Mouse (Mus musculus) heart, postnatal 25 days (tissue): ENCODE measurements around the gene Fgd1. TPM values are rescaled to one million over a fixed set of nuclear protein-coding genes. Genes with fewer than 3 reads are reported as not detected.

Experiments
- DNase-seq: peaks from one replicate; pipeline ENCODE4 v3.0.0; 2022; ENCODE audit warnings: low spot score
- intact Hi-C: fragments of 180-260 bp; cut with DNase I; formaldehyde crosslinking; loops from one replicate; pipeline ENCODE4 v1.15.1; 2025
- total RNA-seq, 2 experiments: library from RNA; stranded (reverse); gene quantifications; 2 replicates each; pipeline ENCODE4 v1.2.3; 2021

The Fgd1 gene
- total RNA-seq, 2 experiments from 2014 or later = 9.2 to 10.9 TPM

DNA sequence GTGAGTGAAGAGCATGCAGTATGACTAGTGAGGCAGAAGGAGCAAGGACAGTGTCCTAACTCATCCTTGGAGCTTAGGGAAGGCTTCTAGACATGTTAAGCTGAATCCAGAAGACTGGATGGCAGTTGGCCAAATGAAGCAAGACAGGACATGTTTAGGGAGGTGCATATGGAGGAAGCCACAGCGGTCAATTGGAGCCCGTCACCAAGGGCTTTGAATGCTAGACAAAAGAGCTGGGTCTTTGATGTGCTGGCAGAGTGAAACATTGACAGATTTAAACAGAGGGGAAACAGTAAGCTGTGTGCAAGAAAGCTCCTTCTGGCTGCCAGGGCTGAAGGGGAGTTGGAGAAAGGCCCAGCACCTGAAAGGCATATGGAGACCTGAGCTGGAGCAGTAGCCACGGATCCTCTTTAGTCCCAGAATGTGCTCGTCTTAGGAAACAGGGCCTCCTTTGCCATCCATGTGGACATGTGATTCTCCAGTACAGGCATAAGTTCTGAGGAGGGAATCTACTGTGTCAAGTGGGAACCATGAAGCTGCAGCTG lies 31.1 kb downstream of the Fgd1 start:
- intact Hi-C loops = no loop called here
- no peak for DNase-seq

DNA sequence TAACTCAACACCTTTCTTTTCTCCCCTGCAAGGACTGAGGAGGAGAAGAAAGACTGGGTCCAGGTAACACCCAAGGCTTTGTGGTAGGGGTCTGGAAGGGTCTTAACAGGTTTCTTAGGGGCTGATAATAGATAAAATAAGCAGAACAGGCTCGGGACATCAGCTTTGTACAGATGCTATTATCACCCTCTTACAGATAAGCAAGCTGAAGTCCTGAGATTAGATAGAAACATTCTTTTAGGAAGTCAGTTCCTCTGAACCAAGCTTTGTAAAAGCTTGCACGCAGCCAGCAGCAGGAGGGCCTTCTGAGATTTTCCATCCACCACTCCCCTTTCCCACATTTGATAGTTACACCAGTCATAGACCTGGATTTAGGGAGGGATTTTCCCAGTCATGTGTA lies 39.6 kb downstream of the Fgd1 start:
- DNase-seq = no peak
- intact Hi-C loops = no loop called here

DNA sequence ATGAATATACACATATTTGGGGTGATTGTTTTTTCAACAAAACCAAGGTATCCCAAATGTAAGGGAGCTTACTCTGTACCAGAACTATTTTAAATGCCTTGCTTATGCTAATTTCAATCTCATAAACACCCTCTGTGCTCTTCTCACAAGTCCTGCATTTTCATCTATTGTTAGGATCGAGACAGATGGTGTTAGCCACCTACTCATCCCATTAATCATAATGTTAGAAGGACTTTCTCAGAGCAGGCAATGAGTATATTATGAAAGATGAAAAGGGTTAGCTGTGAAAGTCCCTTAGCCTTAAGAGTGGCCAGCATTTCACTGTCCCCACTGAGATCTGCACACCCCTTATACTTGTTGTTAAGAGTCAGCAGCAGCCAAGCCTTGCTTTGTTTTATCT lies 41.5 kb downstream of the Fgd1 start:
- DNase-seq = no peak
- intact Hi-C loops = no loop called here

DNA sequence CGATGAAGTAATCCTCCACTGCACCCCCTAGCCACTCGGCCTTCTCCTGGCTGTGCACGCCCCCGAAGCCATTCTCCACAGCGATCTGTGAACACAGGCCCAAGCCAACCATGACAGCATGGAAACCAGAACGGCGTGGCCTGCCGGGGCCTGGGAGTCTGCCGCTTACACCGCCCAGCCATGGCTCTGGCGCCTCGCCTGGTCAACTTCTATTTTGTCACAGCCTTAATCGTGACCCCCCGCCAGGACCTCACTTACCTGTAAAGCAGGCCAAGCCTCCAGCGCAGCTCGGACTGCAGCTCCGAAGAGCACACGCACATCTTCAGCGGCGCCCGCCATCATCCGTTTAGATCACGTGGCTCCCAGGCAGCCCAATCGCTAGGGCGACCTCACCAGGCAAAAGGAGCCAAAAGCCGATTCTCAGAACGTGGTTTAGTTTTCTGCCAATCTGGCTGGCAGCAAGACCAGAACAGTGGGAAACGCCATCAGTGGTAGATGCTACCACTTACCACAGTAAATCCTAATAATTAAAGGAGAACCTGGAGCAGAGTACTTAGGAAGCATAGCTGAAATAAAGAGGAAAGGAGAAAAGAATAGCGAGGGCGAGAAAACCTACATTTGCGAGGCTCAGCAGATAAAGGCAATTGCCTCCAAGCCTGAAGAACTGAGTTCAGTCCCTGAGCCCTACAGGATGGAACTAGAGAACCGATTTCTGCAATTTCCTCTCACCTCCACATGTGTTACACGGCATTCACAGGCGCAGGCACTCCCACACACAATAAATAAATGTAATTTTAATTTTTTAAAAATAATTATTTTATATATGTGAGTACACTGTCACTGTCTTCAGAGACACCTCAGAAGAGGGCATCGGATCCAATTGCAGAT lies 50.5 kb downstream of the Fgd1 start, which contains the start of gene Tsr2:
Gene Tsr2 (minus strand): TSS at position 373 of the 888 bp plus-strand sequence.
- intact Hi-C loops = loop anchor here (10.0 kb wide), 1 partner anchor 82 kb away; the partner anchor contains the start of gene Gnl3l
- peak; percentile 43 for DNase-seq

DNA sequence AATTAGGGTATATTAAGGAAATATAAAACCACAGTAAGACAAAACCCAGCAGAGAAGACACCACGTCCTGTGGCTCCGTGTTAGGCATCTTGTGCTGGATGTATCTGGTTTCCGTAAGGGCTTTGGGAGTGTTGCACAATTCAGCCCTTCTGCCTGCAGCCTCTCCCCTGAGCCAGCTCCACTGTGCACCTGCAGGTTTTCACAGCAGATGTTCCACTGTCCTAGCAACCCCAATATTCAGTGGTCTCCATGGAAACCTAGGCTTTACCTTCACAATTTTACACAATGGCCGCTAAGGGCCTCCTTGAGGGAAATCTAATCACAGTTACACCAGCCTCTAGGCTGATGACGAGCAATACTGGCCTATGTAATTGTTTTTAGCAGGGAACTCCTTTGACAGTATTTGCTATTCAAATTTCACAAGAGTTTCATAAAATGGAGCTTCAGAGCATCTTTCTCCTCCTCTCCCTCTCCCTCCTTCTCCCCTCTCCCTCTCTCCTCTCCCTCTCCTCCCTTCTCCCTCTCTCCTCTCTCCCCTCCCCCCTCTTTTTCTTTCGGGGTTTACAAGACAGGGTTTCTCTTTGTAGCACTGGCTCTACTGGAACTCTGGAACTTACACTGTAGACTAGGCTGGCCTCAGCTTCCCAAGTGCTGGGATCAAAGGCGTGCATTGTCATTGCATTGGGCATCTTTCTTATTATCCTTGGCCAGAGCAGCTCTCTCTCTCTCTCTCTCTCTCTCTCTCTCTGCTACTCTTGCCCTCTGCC lies 61.5 kb downstream of the Fgd1 start:
- intact Hi-C loops = no loop called here
- no peak for DNase-seq

DNA sequence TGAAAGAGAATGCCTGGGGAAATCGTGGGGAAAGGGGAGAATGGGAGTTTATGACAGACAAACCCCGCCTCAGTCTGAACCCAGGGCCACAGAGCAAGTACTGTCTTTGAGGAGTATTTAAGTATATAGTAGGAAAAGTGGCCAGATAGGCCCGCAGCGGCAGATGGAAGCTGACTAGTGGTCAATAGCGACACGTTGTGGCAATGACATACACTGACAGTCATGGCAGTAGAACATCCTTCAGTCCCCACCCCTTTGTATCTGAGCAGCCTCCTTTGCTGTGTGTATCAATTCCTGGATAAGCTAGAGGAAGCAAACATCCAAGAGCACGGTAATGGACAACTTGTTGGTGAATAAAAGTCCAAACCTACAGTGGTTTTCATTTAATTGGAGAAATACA lies 70.8 kb downstream of the Fgd1 start:
- intact Hi-C loops = loop anchor here (2.0 to 10.0 kb wide), 5 partner anchors 109 to 606 kb away; no protein-coding TSS in a partner anchor
- no peak for DNase-seq

DNA sequence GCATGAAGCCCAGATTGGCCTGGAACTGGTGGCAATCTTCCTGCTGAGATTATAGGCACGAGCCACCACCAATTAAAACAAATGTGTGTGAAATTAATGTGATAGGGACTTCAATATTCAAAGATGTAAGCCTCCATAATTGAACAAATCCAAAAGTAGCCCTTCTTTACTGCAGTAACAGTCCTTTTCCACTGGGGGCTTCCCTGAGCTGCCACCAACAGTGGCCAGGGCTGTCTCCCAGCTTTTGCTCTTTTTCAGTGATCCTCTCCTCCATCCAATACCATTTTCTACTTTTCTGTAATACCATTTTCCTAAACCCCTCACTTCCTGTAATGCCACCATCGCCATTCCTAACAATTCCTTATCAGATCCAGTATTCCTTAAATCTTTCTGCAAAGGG lies 71.5 kb downstream of the Fgd1 start:
- no peak for DNase-seq

DNA sequence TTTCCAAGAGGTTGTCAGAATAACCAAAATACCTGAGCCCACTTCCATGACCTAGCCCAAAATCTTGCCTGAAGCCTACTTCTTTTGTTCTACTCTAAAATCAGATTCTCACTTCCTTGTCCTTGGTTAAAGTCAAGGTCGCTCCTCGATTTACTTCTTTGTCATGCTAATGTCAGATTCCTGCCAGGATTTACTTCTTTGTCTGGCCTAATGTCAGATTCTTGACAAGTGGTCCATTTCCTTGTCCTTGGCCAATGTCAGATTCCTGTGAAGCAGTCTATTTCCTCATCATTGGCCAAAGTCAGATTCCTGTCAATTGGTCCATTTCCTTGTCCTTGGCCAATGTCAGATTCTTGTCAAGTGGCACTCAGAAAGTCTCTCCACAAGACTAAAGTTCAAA lies 78.0 kb downstream of the Fgd1 start:
- DNase-seq = no peak
- intact Hi-C loops = no loop called here

More for the DNA sequence above, 71.5 kb downstream of the Fgd1 start:
- intact Hi-C loops = loop anchor here (2.0 to 10.0 kb wide), 5 partner anchors 110 to 607 kb away; no protein-coding TSS in a partner anchor

DNA sequence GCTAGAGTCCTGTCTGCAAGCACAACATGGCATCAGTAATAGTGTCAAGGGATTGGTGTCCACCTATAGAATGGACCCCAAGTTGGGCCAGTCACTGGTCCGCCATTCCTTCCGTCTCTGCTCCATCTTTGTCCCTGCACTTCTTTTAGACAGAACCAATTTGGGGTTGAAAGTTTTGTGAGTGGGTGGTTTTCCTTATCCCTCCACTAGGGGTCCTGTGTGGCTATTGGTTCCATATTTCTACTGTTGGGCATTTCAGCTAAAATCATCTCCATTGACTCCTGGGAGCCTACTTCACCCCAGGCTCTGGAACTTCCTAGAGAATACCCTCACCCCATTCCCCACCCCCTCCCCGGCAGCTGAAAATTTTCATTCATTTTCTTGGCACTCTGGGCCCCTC lies 84.5 kb downstream of the Fgd1 start:
- intact Hi-C loops = loop anchor here (10.0 kb wide), 1 partner anchor 214 kb away; the partner anchor contains the start of gene Fam120c
- no peak for DNase-seq

DNA sequence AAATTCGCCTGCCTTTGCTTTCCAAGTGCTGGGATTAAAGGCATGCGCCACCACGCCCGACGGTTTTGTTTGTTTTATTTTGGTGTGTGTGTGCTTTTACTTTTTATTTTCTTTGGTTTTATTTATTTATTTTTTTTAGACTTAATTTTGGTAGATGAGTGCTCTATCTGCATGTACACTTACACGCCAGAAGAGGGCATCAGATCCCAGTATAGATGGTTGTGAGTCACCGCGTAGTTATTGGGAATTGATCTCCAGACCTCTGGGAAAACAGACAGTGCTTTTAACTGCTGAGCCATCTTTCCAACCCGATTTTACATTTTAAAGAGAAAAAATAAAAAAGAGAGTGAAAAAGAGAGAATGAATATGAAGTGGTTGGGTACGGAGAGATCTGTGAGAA lies 86.8 kb downstream of the Fgd1 start:
- intact Hi-C loops = loop anchor here (10.0 kb wide), 1 partner anchor 212 kb away; the partner anchor contains the start of gene Fam120c

More for the DNA sequence above, 86.8 kb downstream of the Fgd1 start:
- no peak for DNase-seq

Other genes with a start within 250 kb of the Fgd1 start
- 10 to 100 TPM; 30.5 to 32.3 TPM for gene Maged2, start 231.8 kb upstream of the Fgd1 start, total RNA-seq
- gene Gnl3l, start 28.8 kb upstream of the Fgd1 start, total RNA-seq = 10 to 100 TPM; 34.9 to 40.3 TPM
- 10 to 100 TPM; 10.1 to 10.6 TPM for gene Tsr2, start 50.4 kb downstream of the Fgd1 start, total RNA-seq
- under 1 TPM; 0.10 to 0.17 TPM for gene Wnk3, start 151.9 kb downstream of the Fgd1 start, total RNA-seq